Mouse (Mus musculus): ENCODE measurements around the gene Daam1. TPM values are rescaled to one million over a fixed set of nuclear protein-coding genes. Genes with fewer than 3 reads are reported as not detected.

The Daam1 gene
- polyA plus RNA-seq, 1 experiment: 15.2 TPM

GRCm38 (mm10) chr12:71867345-71868240 is 36.7 kb downstream of the Daam1 start:
- TF ChIP-seq CTCF (IDR thresholded peaks at IDR 0.05; ENCODE audit: insufficient read depth, low read length) (no peak), POLR2A (IDR thresholded peaks at IDR 0.05; ENCODE audit: borderline replicate concordance, extremely low read depth, low read depth, low read length) (no peak)
- Histone ChIP-seq H3K4me1 (ENCODE audit: control insufficient read depth, insufficient read depth, low read length) (peaks cover 19% of the 10 kb centered on the region), H3K4me3 (replicated peaks; ENCODE audit: extremely low read depth, low read depth, low read length) (no peak overlapping the region)
- no peak for DNase-seq
- WGBS: 76% methylated on average over 9 of the region's 9 CpGs

DNA sequence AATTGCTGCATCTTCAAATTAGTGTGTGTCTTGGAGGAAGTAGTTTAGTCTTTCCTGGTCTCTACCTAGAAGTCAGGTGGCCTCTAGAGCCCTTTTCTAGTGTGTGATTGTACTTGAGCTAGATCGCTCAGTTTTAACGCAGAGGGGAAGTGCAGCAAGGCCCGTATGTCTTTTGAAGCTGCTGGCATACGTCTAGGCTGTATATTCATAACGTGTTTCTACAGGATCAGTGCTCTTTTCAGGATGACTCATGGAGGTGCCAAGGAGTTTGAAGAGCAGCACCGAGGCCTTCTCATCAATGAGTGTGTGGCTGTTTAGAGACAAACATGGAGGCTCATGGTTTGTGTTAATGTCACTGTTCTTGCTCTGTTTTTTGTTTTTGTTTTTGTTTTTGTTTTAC is 39.8 kb downstream of the Daam1 start:
- Histone ChIP-seq H3K4me1 (ENCODE audit: control insufficient read depth, insufficient read depth, low read length) (peaks cover 12% of the 10 kb centered on the region), H3K4me3 (replicated peaks; ENCODE audit: extremely low read depth, low read depth, low read length) (no peak overlapping the region)
- WGBS: 59% methylated on average over 6 of the region's 6 CpGs
- no peak for DNase-seq
- TF ChIP-seq CTCF (IDR thresholded peaks at IDR 0.05; ENCODE audit: insufficient read depth, low read length) (no peak), POLR2A (IDR thresholded peaks at IDR 0.05; ENCODE audit: borderline replicate concordance, extremely low read depth, low read depth, low read length) (no peak)

DNA sequence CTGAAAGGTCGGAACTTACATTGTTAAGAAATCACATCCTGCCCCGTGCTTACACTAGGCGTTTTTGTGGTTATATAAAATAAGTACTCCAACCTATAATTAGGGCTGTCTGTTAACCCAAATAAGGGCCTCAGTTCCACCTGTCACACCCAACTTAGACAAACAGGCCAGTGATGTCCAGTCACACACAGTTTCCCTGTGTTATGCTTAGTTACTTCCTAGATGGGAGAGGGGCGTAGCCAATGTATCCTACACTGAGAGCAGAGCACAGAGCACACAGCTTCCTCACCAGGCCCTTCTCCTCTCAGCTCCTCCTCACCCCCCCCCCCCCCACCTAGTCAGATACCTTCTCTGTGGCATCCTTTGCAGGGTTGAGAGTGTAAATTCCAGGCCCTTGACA is 41.5 kb downstream of the Daam1 start:
- peaks cover 16% of the 10 kb centered on the region for H3K4me1 ChIP-seq (ENCODE audit: control insufficient read depth, insufficient read depth, low read length)
- WGBS: 48% methylated on average over 4 of the region's 4 CpGs
- H3K4me3 ChIP-seq (replicated peaks; ENCODE audit: extremely low read depth, low read depth, low read length): no peak overlapping the region
- TF ChIP-seq POLR2A (IDR thresholded peaks at IDR 0.05; ENCODE audit: borderline replicate concordance, extremely low read depth, low read depth, low read length) (no peak), CTCF (IDR thresholded peaks at IDR 0.05; ENCODE audit: insufficient read depth, low read length) (no peak)
- DNase-seq: no peak

GRCm38 (mm10) chr12:71874561-71874960 is 43.7 kb downstream of the Daam1 start:
- TF ChIP-seq CTCF (IDR thresholded peaks at IDR 0.05; ENCODE audit: insufficient read depth, low read length) (no peak), POLR2A (IDR thresholded peaks at IDR 0.05; ENCODE audit: borderline replicate concordance, extremely low read depth, low read depth, low read length) (no peak)
- no peak overlapping the region for H3K4me3 ChIP-seq (replicated peaks; ENCODE audit: extremely low read depth, low read depth, low read length)
- peaks cover 16% of the 10 kb centered on the region for H3K4me1 ChIP-seq (ENCODE audit: control insufficient read depth, insufficient read depth, low read length)
- no peak for DNase-seq
- 82% methylated on average over 6 of the region's 6 CpGs for WGBS

- TF ChIP-seq POLR2A (IDR thresholded peaks at IDR 0.05; ENCODE audit: borderline replicate concordance, extremely low read depth, low read depth, low read length): no peak
- no peak for TF ChIP-seq CTCF (IDR thresholded peaks at IDR 0.05; ENCODE audit: insufficient read depth, low read length)
- H3K4me3 ChIP-seq (replicated peaks; ENCODE audit: extremely low read depth, low read depth, low read length): no peak overlapping the region
- DNase-seq: no peak
- 61% methylated on average over 3 of the region's 3 CpGs for WGBS
- peaks cover 16% of the 10 kb centered on the region for H3K4me1 ChIP-seq (ENCODE audit: control insufficient read depth, insufficient read depth, low read length)
These were observed 44.1 kb downstream of the Daam1 start for GRCm38 (mm10) chr12:71874984-71875383.

DNA sequence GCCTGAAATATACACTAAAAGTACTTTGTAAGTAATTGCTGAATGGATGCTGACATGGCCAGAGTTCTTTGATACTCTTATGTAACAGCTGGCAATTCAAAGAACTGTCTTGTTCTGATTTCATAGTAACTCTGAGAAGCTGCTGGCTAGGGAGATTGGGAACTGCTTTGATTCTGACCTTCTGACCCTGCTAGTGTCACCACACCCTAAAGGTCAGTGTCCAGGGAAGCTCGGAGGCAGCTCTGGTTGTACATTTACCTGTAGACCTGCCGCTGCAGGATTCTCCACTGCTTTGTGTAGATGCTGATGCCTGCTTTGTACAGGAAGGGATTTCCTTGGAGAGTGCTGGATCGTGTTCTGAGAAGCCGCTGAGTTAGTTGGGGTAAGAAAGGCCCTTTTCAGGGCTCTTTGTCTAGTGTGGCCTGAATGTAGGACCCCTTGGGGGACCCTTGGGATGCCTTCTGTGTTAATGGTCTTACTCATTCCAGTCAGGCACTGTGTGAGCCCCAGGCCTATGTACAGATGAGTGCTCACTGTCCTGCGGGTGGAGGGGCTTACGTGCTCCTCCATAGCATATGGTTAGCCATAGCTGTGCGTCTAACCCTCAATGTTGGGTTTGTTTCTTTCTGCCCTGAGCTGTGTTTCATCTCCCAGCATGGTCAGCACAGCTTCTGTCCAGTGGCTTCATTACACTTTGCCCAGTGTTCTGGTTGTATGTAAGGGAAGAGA is 45.0 kb downstream of the Daam1 start:
- WGBS: 86% methylated on average over 7 of the region's 7 CpGs
- DNase-seq: no peak

GRCm38 (mm10) chr12:71880987-71881386 is 50.1 kb downstream of the Daam1 start:
- Histone ChIP-seq H3K4me3 (replicated peaks; ENCODE audit: extremely low read depth, low read depth, low read length) (no peak overlapping the region), H3K4me1 (ENCODE audit: control insufficient read depth, insufficient read depth, low read length) (peaks cover 32% of the 10 kb centered on the region)
- no peak for DNase-seq
- TF ChIP-seq POLR2A (IDR thresholded peaks at IDR 0.05; ENCODE audit: borderline replicate concordance, extremely low read depth, low read depth, low read length): no peak
- TF ChIP-seq CTCF (IDR thresholded peaks at IDR 0.05; ENCODE audit: insufficient read depth, low read length): no peak
- 71% methylated on average over 5 of the region's 5 CpGs for WGBS

More for the DNA sequence above, 45.0 kb downstream of the Daam1 start:
- TF ChIP-seq CTCF (IDR thresholded peaks at IDR 0.05; ENCODE audit: insufficient read depth, low read length): no peak
- no peak for TF ChIP-seq POLR2A (IDR thresholded peaks at IDR 0.05; ENCODE audit: borderline replicate concordance, extremely low read depth, low read depth, low read length)
- H3K4me1 ChIP-seq (ENCODE audit: control insufficient read depth, insufficient read depth, low read length): peaks cover 19% of the 10 kb centered on the region
- no peak overlapping the region for H3K4me3 ChIP-seq (replicated peaks; ENCODE audit: extremely low read depth, low read depth, low read length)

- Histone ChIP-seq H3K4me3 (replicated peaks; ENCODE audit: extremely low read depth, low read depth, low read length) (no peak overlapping the region), H3K4me1 (ENCODE audit: control insufficient read depth, insufficient read depth, low read length) (peaks cover 37% of the 10 kb centered on the region)
- TF ChIP-seq POLR2A (IDR thresholded peaks at IDR 0.05; ENCODE audit: borderline replicate concordance, extremely low read depth, low read depth, low read length) (no peak), CTCF (IDR thresholded peaks at IDR 0.05; ENCODE audit: insufficient read depth, low read length) (no peak)
- 69% methylated on average over 4 of the region's 4 CpGs for WGBS
- no peak for DNase-seq
These were observed 50.6 kb downstream of the Daam1 start for GRCm38 (mm10) chr12:71881477-71881876.

GRCm38 (mm10) chr12:71883066-71883711 is 52.3 kb downstream of the Daam1 start:
- TF ChIP-seq POLR2A (IDR thresholded peaks at IDR 0.05; ENCODE audit: borderline replicate concordance, extremely low read depth, low read depth, low read length) (no peak), CTCF (IDR thresholded peaks at IDR 0.05; ENCODE audit: insufficient read depth, low read length) (no peak)
- 60% methylated on average over 9 of the region's 9 CpGs for WGBS
- DNase-seq: no peak
- Histone ChIP-seq H3K4me3 (replicated peaks; ENCODE audit: extremely low read depth, low read depth, low read length) (no peak overlapping the region), H3K4me1 (ENCODE audit: control insufficient read depth, insufficient read depth, low read length) (peaks cover 45% of the 10 kb centered on the region)
